Mouse (Mus musculus) liver, postnatal 0 days (tissue): ENCODE results near the gene D130043K22Rik. TPM values are rescaled to one million over a fixed set of nuclear protein-coding genes. Genes with fewer than 3 reads are reported as not detected.

Source experiments
- ATAC-seq: fragments of 200-750 bp; cut with Nextera tagmentation; 2 replicates; pipeline ENCODE4 v1.8.0; 2017; ENCODE audit warnings: mild to moderate bottlenecking, moderate library complexity
- DNase-seq: peaks from one replicate; pipeline ENCODE4 v3.0.0-alpha.2; 2016
- H3K27ac ChIP-seq: fragments of 300-500 bp; sonication (generic); 2 replicates; pipeline ENCODE4 v1.5.1; 2014; ENCODE audit warnings: antibody characterized with exemption, moderate library complexity, mild to moderate bottlenecking, low read depth
- H3K27me3 ChIP-seq: fragments of 300-500 bp; sonication (generic); 2 replicates; pipeline ENCODE4 v1.6.1; 2014; ENCODE audit warnings: low read length, control low read depth, mixed read lengths; ENCODE audit not compliant: insufficient read depth
- H3K36me3 ChIP-seq: fragments of 300-500 bp; sonication (generic); replicated peaks from 2 replicates; pipeline ENCODE4 v1.6.1; 2014; ENCODE audit warnings: mild to moderate bottlenecking, control low read depth, low read length, moderate library complexity, mixed read lengths; ENCODE audit not compliant: insufficient read depth
- H3K4me1 ChIP-seq: fragments of 300-500 bp; sonication (generic); 2 replicates; pipeline ENCODE4 v1.6.1; 2014; ENCODE audit warnings: antibody characterized with exemption, mild to moderate bottlenecking, control low read depth; ENCODE audit not compliant: insufficient read depth
- H3K4me2 ChIP-seq: fragments of 300-500 bp; sonication (generic); 2 replicates; pipeline ENCODE4 v1.6.1; 2014; ENCODE audit warnings: low read depth, mild to moderate bottlenecking, low read length, moderate library complexity, mixed read lengths
- H3K4me3 ChIP-seq: fragments of 300-500 bp; sonication (generic); 2 replicates; pipeline ENCODE4 v1.5.1; 2014; ENCODE audit warnings: low read depth, low read length
- H3K9ac ChIP-seq: fragments of 300-500 bp; sonication (generic); replicated peaks from 2 replicates; pipeline ENCODE4 v1.6.1; 2014; ENCODE audit warnings: mild to moderate bottlenecking, moderate library complexity
- H3K9me3 ChIP-seq: fragments of 300-500 bp; sonication (generic); 2 replicates; pipeline ENCODE4 v1.6.1; 2016; ENCODE audit warnings: mild to moderate bottlenecking, control low read depth, low read length, mixed read lengths
- CTCF ChIP-seq: sonication (generic); IDR thresholded peaks from 2 replicates; pipeline ENCODE4 v1.5.1; 2016; ENCODE audit warnings: antibody characterized with exemption, low read depth
- EP300 ChIP-seq: IDR thresholded peaks from 2 replicates; pipeline ENCODE4 v1.6.1; 2016; ENCODE audit warnings: antibody characterized with exemption, low read depth, mild to moderate bottlenecking
- WGBS: fragments of 180-500 bp; shearing (Covaris S2); extraction: QIAGEN DNeasy Blood & Tissue Kit; methylation state at CpG from one replicate; pipeline ENCODE4 v1.1.7; 2014; ENCODE audit not compliant: insufficient replicate concordance; 5-methylcytosine and 5-hydroxymethylcytosine counted together
- polyA plus RNA-seq: library from polyadenylated mRNA; unstranded; fragments of >200 nt; fragmentation: Nextera tagmentation; extraction: Ambion mirVana; gene quantifications from 2 replicates; pipeline ENCODE4 v1.2.1, GENCODE M21; 2015

The D130043K22Rik gene
- polyA plus RNA-seq, 1 experiment from 2014 or later: 0.48 TPM

DNA sequence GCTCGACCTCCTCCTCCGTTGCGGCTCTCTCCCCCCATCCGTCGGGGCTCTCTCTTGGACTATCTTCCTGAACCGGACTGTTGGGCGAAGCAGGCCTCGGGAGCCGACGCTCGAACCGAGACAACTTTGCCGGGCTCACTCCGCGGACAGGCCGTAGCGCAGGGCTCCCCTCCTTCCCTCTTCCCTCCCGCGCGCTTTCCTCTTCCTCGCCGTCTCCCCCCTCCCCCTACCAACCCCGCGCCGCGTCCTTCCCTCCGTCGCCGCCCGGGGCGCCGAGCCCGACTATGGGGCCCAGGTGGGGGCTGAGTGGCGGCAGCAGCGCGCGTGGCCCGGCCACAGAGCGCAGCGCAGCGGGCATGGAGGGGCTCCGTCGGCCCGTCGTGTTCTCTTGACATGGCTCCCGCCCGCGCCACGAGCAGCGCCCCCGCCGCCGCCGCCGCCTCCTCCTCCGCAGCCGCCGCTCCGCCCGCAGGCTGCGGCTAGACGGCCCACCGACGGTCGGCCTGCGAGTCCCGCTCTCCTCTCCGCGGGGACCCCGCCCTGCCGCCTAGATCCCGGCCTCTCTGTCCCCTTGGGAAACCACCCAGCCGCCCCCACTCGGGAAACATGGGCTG, 43.5 kb upstream of the D130043K22Rik start, which contains the start of gene BC005537:
Gene BC005537, plus strand, starts transcription at position 350 of the 614 bp plus-strand sequence.
- 1% methylated on average over 63 of the region's 74 CpGs for WGBS
- peak; percentile 76 for DNase-seq

DNA sequence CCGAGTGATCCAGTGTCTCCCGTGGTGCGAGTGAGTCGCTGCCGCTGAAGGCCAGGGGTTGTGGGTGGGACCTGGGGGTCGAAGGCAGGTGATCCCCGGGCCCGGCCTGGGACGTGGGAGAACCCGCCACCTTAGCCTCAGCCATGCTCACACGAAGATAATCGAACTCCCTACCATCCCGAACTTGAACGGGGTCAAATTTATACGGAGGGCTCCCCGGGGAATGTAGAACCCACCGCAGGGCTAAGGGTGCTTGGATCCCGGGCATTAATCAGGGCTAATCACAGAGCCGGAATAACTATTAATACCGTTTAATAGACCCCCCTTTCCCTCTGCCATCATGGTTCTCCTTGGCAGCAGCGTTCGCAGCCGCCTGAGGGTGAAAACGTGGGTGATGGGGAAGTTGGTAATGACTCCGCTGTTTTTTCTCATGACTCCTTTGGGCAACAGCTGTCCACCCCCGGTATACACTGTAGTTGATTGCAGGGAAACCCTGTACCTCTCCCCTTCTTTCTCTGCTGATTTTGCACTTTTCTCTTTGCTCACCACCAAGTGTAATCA, 42.7 kb upstream of the D130043K22Rik start:
- ATAC-seq (no peak), DNase-seq (peak; percentile 64)
- Histone ChIP-seq H3K36me3 (peaks cover 22% of the 10 kb centered on the region), H3K4me1 (peaks cover 18% of the 10 kb centered on the region), H3K4me3 (peak overlapping the region; percentile 88), H3K27ac (peak overlapping the region; percentile 99), H3K9me3 (no peaks in the 10 kb centered on the region), H3K27me3 (no peaks in the 10 kb centered on the region), H3K4me2 (peak overlapping the region; percentile 87), H3K9ac (peak overlapping the region; percentile 97)
- WGBS: under 1% methylated on average over 26 of the region's 26 CpGs
- TF ChIP-seq EP300 (no peak), CTCF (no peak)

More for the DNA sequence above, 43.5 kb upstream of the D130043K22Rik start, which contains the start of gene BC005537:
- H3K9ac ChIP-seq: peak within 1 kb of the TSS; percentile 97
- H3K4me3 ChIP-seq: peak within 1 kb of the TSS; percentile 88
- H3K27ac ChIP-seq: peak within 1 kb of the TSS; percentile 99
- no peaks in the 10 kb centered on the region for H3K27me3 ChIP-seq
- H3K4me1 ChIP-seq: peaks cover 18% of the 10 kb centered on the region
- peak; percentile 49 for ATAC-seq
- peak within 1 kb of the TSS; percentile 87 for H3K4me2 ChIP-seq
- no peak; the same call in 1 of the 2 replicates for TF ChIP-seq CTCF
- no peak for TF ChIP-seq EP300
- H3K36me3 ChIP-seq: peaks cover 16% of the 10 kb centered on the region
- no peaks in the 10 kb centered on the region for H3K9me3 ChIP-seq

DNA sequence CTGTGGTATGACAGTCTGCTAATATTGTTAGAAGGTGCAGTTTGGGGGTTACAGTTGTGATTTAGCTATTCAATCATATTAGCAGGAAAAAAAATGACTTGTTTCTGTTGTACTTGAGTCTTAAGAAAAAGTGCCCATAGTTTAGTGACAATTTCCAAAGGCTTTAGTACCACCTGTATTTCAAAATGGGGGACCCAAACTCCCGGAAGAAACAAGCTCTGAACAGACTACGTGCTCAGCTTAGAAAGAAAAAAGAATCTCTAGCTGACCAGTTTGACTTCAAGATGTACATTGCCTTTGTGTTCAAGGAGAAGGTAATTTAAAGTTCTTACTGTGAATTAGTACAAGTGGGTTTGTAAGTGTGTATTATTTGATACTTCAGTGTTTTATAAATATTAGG, 41.7 kb upstream of the D130043K22Rik start:
- peak overlapping the region; percentile 97 for H3K9ac ChIP-seq
- TF ChIP-seq EP300: no peak
- no peak for ATAC-seq
- 10% methylated on average over 2 of the region's 2 CpGs for WGBS
- H3K4me1 ChIP-seq: peaks cover 18% of the 10 kb centered on the region
- H3K27me3 ChIP-seq: no peaks in the 10 kb centered on the region
- peak overlapping the region; percentile 88 for H3K4me3 ChIP-seq
- H3K36me3 ChIP-seq: peaks cover 32% of the 10 kb centered on the region
- H3K27ac ChIP-seq: 0 out of 2 replicates have a peak overlapping the region, but pooled peaks have one; percentile 19
- H3K4me2 ChIP-seq: peak overlapping the region; percentile 87
- no peak for DNase-seq
- no peaks in the 10 kb centered on the region for H3K9me3 ChIP-seq

DNA sequence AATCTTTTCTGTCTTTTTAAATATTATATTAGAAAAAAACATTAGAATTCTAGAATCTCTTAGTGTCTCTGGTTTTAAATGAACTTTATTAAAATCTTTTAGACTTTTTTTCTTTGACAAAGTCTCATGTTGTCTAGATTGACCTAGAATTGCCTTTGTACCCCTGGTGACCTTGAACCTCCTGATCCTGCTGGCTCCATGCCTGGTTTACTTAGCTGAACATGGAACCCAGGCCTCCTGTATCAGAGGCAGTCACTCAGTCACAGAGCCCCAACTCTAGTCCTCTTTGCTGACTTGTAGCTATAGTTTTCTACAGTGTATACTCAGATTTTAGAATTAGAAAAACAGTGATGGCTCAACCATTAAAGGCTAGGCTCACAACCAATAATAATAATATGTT, 38.9 kb upstream of the D130043K22Rik start:
- Histone ChIP-seq H3K4me3 (no peak overlapping the region), H3K27ac (peak overlapping the region; percentile 37; the same call in 1 of the 2 replicates), H3K9ac (no peak overlapping the region), H3K36me3 (peaks cover 59% of the 10 kb centered on the region), H3K4me1 (peaks cover 12% of the 10 kb centered on the region), H3K4me2 (no peak overlapping the region), H3K9me3 (no peaks in the 10 kb centered on the region), H3K27me3 (no peaks in the 10 kb centered on the region)
- TF ChIP-seq EP300 (no peak), CTCF (no peak)
- DNase-seq (peak; percentile 59), ATAC-seq (no peak)

DNA sequence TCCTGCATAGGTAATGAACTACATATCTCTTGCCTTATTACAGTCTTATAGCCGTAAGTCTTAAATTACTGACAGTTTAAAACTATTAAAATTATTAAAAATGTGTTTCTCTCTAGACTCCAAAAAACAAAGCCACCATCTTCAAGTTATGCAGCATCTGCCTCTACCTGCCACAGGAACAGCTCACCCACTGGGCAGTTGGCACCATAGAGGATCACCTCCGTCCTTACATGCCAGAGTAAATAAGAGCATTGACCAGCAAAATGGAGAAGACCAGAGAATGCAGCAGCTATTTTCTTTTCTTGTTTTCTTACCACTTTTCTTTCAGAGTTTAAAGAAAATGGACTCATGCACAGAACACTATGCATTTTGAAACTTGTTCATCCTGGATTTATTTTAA, 32.4 kb upstream of the D130043K22Rik start:
- Histone ChIP-seq H3K4me2 (no peak overlapping the region), H3K4me3 (no peak overlapping the region), H3K27ac (no peak overlapping the region), H3K4me1 (no peaks in the 10 kb centered on the region), H3K27me3 (no peaks in the 10 kb centered on the region), H3K36me3 (peaks cover 75% of the 10 kb centered on the region), H3K9me3 (no peaks in the 10 kb centered on the region), H3K9ac (no peak overlapping the region)
- no peak for ATAC-seq
- 89% methylated on average over 2 of the region's 2 CpGs for WGBS
- DNase-seq: no peak
- TF ChIP-seq EP300: no peak
- TF ChIP-seq CTCF: no peak

DNA sequence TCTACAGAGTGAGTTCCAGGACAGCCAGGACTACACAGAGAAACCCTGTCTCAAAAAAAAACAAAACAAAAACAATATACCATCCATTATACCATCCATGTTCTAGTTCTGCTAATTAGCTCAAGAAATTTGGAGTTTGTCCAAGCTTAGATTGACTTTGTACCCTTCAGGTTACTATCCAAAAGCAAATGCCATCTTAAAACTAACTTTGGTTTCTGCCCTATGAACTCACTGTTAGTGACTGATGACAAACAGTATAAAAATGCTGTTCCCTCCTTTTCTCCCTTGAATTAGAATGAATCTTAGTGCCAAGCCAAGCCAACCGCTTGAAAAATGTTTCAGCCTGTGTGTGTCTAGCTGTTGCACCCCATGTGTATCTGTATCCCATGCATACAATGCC, 30.3 kb upstream of the D130043K22Rik start:
- TF ChIP-seq CTCF (no peak), EP300 (no peak)
- WGBS: 97% methylated on average over 1 of the region's 1 CpGs
- Histone ChIP-seq H3K4me2 (no peak overlapping the region), H3K4me1 (no peaks in the 10 kb centered on the region), H3K36me3 (peaks cover 62% of the 10 kb centered on the region), H3K9ac (no peak overlapping the region), H3K27me3 (no peaks in the 10 kb centered on the region), H3K27ac (no peak overlapping the region), H3K9me3 (no peaks in the 10 kb centered on the region), H3K4me3 (no peak overlapping the region)
- ATAC-seq: no peak
- DNase-seq: no peak
